Mouse (Mus musculus) urinary bladder, adult 18-20 months (tissue): ENCODE measurements at regions not wholly inside any gene's neighbourhood (a gene's known extent, or its start where the extent isn't known, plus 50 kb on each side); places are given as distances from the start of the nearest gene placed in this dataset.

ENCODE experiments used
- DNase-seq, 2 experiments: peaks; one replicate each; pipeline ENCODE4 v3.0.0; 2022; ENCODE audit warnings: low spot score in 2 of 2, mixed read lengths in 2 of 2

DNA sequence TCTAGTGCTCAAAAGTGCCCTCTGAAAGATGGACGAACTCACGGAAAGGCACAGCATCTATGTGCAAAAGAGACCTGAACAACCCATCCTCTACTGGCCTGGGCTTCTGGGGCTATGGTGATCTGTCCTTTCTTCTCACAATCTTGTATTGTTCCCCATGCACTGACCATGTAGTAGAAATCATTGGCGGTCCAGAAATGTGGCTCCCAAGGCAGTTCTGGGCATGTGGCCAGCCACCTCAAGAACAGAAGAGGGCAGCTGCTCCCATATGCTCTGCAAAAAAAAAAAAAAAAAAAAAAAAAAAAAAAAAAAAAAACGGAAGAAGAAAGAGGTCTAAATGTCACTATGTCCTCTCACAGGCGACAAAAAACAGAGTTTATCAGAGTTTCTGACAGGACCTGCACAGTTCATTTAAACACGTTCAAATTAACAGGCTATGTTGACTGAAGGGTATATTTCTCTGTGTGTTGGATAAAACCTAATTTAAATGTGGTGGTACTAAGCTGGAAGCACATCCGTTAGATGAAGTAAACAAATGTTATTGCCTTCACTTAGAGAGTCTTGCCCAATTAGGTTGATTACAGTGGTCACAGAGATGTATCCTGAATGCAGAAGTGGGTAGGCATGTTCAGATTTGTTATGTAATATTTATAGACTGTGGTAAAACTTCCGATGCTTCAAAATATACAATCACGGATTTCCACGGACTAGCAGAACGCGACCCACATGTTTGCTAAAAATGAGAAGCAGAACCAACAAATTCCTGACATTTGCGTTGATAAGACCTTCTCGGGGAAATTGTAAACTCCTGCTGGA lies 470.9 kb downstream of the Epha4 start:
- no peak for DNase-seq

- DNase-seq: no peak
These were observed 466.0 kb downstream of the Epha4 start for GRCm38 (mm10) chr1:77048720-77049406.

DNA sequence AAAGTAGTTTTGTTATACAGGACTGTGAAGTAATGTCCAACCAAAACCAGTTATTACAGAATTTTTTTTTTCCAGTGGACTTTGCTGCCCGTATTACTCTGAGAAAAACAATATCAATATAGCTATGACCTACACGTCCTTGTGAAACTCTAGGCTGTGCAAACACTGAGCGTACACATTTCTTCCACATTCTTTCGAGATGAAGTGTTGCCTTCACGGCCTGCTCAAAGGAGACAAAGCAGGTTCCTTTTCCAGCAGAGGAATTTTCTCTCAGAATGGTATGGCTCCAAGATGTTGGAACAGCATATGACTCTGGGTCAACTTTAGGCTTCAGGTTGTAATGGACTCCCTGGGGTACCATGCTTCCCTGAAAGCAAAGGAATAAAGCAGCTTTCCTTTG lies 463.6 kb downstream of the Epha4 start:
- no peak for DNase-seq

DNA sequence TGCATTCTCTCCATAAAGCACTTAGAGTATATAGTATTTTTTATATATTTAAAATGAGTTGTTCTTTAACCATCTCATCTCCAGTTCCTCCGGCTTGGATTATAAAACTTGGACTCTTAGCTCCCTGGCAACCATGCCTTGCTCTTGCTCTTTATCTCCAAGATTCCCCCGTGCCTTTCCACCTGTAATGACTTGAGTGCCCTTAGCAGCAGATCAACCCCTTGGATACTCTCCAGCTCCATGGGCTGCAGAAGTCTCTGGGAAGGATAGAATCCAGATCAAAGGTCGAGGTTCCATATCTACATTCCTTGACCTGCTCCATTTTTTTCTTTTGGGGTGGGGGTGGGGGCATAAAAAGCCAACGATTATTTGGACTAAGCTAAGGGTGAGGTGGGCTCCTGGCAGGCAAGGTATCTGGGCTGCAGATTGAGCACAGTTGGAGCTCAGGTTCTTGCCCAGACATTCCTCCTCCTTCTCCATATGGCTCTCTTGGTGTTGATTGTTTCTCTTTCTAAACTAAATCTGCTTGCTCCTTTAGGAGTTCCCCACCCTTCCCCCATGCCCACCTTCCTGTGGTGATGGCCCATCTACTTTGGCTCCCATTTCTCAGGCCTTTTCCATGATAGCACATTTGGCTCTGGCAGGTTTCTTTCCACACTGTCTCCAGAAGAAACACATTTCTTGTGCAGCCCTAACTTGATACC lies 460.9 kb downstream of the Epha4 start:
- no peak for DNase-seq

- no peak for DNase-seq
These were observed 452.4 kb downstream of the Epha4 start for GRCm38 (mm10) chr1:77062468-77062867.

DNA sequence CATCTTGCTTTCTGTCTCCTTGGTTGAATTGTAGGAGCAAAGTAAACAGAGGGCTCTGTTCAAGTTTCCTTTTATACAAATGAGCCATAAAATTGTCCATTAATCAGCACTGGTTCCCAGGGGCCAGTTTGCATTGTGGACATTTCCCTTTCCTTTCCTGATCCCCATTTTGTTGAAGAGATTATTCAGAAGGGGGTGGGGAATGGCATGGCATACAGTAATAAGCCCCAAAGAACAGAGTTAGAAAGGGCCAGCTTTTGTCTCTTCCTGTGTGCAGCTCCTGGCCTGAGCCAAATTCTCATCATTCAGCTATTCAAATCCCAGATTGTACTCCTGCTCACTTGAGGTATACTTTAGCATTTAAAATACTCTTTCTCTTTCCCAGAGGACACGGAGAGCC lies 441.8 kb downstream of the Epha4 start:
- no peak for DNase-seq

- DNase-seq: no peak
These were observed 439.7 kb downstream of the Epha4 start for GRCm38 (mm10) chr1:77074926-77075885.

GRCm38 (mm10) chr1:77080767-77081166 lies 434.1 kb downstream of the Epha4 start:
- DNase-seq: peak in 1 of 2 experiments; percentile 10

DNA sequence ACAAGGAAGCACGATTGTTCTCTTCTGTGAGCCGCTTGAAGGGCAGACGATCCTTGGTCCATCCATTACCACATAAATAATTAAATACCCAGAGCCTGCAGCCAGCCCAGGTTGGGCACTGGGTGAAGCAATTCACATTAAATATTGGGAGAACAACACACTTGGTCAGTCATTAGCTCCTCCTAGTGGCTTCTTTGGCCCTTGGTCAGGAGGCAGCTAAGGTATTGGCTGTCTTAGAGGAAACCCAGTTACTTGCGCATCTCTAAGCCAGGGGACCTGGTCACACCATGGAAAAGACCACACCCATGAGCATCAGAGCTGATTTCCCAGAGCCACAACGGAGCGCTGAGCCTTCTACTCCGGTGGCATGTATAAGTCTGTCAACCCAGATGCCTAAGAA lies 433.2 kb downstream of the Epha4 start:
- no peak for DNase-seq

- no peak for DNase-seq
These were observed 432.5 kb downstream of the Epha4 start for GRCm38 (mm10) chr1:77082410-77082809.

DNA sequence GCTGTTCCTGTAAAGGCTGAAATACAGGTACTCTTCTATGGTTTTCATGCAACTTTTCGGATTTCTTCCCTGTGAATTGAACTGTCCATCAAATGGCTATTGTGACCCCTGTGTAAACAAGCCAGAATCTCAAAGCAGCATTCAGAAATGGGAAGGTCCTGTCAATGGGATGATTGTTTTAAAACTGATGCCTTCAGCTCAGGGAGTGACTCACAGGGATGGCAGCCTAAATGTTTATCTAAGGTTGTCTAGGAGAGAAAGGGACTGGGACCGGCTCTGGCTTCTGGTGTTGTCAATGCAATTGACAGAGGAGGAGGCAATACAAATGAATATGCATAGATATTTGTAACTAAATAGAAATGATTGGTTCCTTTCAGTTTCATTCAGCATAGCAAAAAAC lies 421.3 kb downstream of the Epha4 start:
- no peak for DNase-seq

- DNase-seq: no peak
These were observed 413.1 kb downstream of the Epha4 start for GRCm38 (mm10) chr1:77101726-77102272.

- peak in 1 of 2 experiments; percentile 33 for DNase-seq
These were observed 412.3 kb downstream of the Epha4 start for GRCm38 (mm10) chr1:77102421-77103133.

- no peak for DNase-seq
These were observed 404.8 kb downstream of the Epha4 start for GRCm38 (mm10) chr1:77109861-77110785.

DNA sequence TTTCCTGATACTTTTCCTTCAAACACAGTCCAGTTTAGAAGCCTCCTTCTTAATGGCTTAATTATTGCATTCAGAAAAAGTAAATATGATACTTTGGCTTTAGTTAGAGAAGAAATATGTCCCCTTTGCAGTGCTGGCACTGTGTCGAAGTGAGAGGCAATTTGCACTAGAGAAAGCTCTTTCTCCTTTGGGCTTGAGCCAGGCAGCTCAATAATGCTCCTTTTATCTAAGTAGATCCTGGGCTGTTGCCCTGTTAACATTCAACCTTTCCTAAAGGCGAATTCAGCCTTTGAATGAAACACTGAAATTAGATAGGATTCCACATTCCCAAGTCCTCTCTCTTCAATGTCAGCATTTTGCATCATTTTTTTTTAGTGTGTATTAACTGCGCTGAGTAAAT lies 386.5 kb downstream of the Epha4 start:
- no peak for DNase-seq

GRCm38 (mm10) chr1:77137663-77138062 lies 377.2 kb downstream of the Epha4 start:
- no peak for DNase-seq

- no peak for DNase-seq
These were observed 374.0 kb downstream of the Epha4 start for GRCm38 (mm10) chr1:77140906-77141305.

- no peak for DNase-seq
These were observed 366.8 kb downstream of the Epha4 start for GRCm38 (mm10) chr1:77148052-77148451.

DNA sequence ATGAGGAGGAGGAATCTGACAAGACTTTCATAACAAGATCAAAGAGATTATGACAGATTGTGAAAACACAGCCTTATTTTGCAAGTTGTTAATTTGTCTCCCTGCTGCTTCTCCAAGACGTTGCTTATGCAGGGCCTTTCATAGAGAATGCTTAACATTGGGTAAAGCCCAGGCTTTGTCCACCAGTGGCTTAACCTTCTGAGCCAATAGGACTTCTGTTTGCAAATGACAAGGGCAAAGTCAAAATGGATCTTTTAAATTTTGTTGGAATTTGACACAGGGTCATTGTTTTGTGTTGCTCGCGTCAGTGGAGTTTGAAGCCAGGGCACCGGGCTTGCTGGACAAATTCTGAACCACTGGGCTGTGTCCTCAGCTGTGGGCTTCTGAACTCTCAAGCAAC lies 346.6 kb downstream of the Epha4 start:
- DNase-seq: no peak
